Mouse (Mus musculus): ENCODE results near the gene Btg4.

- peak; percentile 60 for TF ChIP-seq CTCF (conservative IDR thresholded peaks at IDR 0.05; ENCODE audit: insufficient read depth, insufficient read length, low read depth, low read length)
- no peak for TF ChIP-seq POLR2A (IDR thresholded peaks at IDR 0.05; ENCODE audit: low read depth, low read length)
These were observed 91.5 kb downstream of the Btg4 start for GRCm38 (mm10) chr9:51152079-51152752.
